Mouse (Mus musculus) CH12.LX (cell line): ENCODE data around the gene Hist2h3c1. TPM values are rescaled to one million over a fixed set of nuclear protein-coding genes. Genes with fewer than 3 reads are reported as not detected.

Source experiments
- DNase-seq: peaks from one replicate; pipeline ENCODE4 v3.0.0-alpha.2; 2013; ENCODE audit errors: extremely low read depth
- H3K27ac ChIP-seq: 2 replicates; pipeline ENCODE4 v1.5.1; 2012; ENCODE audit warnings: low read depth, mild to moderate bottlenecking, control low read depth, moderate library complexity; ENCODE audit not compliant: insufficient read depth
- H3K27me3 ChIP-seq: replicated peaks from 2 replicates; pipeline ENCODE3; 2012; ENCODE audit warnings: inconsistent platforms
- H3K36me3 ChIP-seq, 2 experiments: replicated peaks in 1 of 2; 2 replicates each; pipeline versions ENCODE3 to v1.6.1; 2012; ENCODE audit warnings: inconsistent platforms in 1 of 2, low read length in 1 of 2, mild to moderate bottlenecking in 1 of 2, mixed read lengths in 1 of 2, moderate library complexity in 1 of 2; ENCODE audit not compliant: control insufficient read depth in 1 of 2, insufficient read depth in 1 of 2
- H3K4me1 ChIP-seq, 2 experiments: 2 replicates each; pipeline ENCODE4 v1.6.1; 2012; ENCODE audit warnings: inconsistent platforms in 1 of 2, moderate library complexity in 1 of 2; ENCODE audit not compliant: insufficient read depth in 2 of 2, control insufficient read depth in 1 of 2
- H3K4me2 ChIP-seq: 2 replicates; pipeline ENCODE4 v1.6.1; 2012; ENCODE audit warnings: low read depth, mild to moderate bottlenecking, control low read depth; ENCODE audit not compliant: poor library complexity, insufficient read depth, severe bottlenecking
- H3K4me3 ChIP-seq, 3 experiments: fragments of 150-350 bp in 1 of 3; sonication (generic) in 1 of 3; replicated peaks in 1 of 3; 2 replicates each; pipeline versions ENCODE3 to v1.5.1; 2011 to 2012; ENCODE audit warnings: low read depth in 2 of 3, low read length in 2 of 3, mild to moderate bottlenecking in 2 of 3, moderate library complexity in 2 of 3, control low read depth in 1 of 3, improper control_type of control experiment in 1 of 3, inconsistent platforms in 1 of 3, mixed read lengths in 1 of 3; ENCODE audit not compliant: poor library complexity in 1 of 3
- H3K79me2 ChIP-seq: replicated peaks from 2 replicates; pipeline ENCODE4 v1.6.1; 2012; ENCODE audit warnings: mild to moderate bottlenecking, moderate library complexity; ENCODE audit not compliant: control insufficient read depth, poor library complexity, insufficient read depth, severe bottlenecking; ENCODE audit errors: extremely low read depth
- H3K9ac ChIP-seq: 2 replicates; pipeline ENCODE4 v1.6.1; 2012; ENCODE audit warnings: low read depth, mild to moderate bottlenecking, control low read depth, moderate library complexity; ENCODE audit not compliant: insufficient read depth
- H3K9me3 ChIP-seq: replicated peaks from 2 replicates; pipeline ENCODE3; 2012; ENCODE audit warnings: low read length, inconsistent platforms, mixed read lengths
- JUN ChIP-seq: IDR thresholded peaks from 2 replicates; pipeline ENCODE4 v1.6.1; 2011; ENCODE audit warnings: low read depth, mild to moderate bottlenecking, low read length, improper control_type of control experiment, moderate library complexity; ENCODE audit not compliant: insufficient read depth
- SMC3 ChIP-seq: IDR thresholded peaks from 2 replicates; pipeline ENCODE4 v1.6.1; 2011; ENCODE audit warnings: low read depth, low read length, improper control_type of control experiment
- ZNF384 ChIP-seq: IDR thresholded peaks from 2 replicates; pipeline ENCODE4 v1.6.1; 2012; ENCODE audit warnings: low read depth, low read length, improper control_type of control experiment, inconsistent platforms
- dilution Hi-C: fragments of 300-500 bp; cut with MboI; formaldehyde crosslinking; loops from 2 replicates; pipeline ENCODE4 v1.14.3; 2020; ENCODE audit warnings: low sequenced_read_pairs; ENCODE audit not compliant: extremely low pct_unique_long_range_greater_than_20kb, extremely low pct_ligation_motif_present
- in situ Hi-C: fragments of 300-500 bp; cut with MboI; formaldehyde crosslinking; loops from 3 replicates; pipeline ENCODE4 v1.14.3; 2019; ENCODE audit warnings: low sequenced_read_pairs, low pct_ligation_motif_present, low pct_unique_long_range_greater_than_20kb, mixed read lengths
- polyA plus RNA-seq: library from polyadenylated mRNA; unstranded; fragments of >175 nt; gene quantifications from 2 replicates; pipeline ENCODE4 v1.2.1, GENCODE M21; 2012; ENCODE audit warnings: low read depth; ENCODE audit not compliant: insufficient read length
- total RNA-seq, 2 experiments: library from RNA; depleted of rRNA; stranded (reverse); fragments of 300-350 nt in 1 of 2; fragments of >200 nt in 1 of 2; gene quantifications; 2 replicates each; pipeline ENCODE4 v1.2.3; 2012 to 2014

Hist2h3c1 gene
- total and polyA plus RNA-seq, 3 experiments, result 0.33 to 1.4 (median 1.4) TPM

DNA sequence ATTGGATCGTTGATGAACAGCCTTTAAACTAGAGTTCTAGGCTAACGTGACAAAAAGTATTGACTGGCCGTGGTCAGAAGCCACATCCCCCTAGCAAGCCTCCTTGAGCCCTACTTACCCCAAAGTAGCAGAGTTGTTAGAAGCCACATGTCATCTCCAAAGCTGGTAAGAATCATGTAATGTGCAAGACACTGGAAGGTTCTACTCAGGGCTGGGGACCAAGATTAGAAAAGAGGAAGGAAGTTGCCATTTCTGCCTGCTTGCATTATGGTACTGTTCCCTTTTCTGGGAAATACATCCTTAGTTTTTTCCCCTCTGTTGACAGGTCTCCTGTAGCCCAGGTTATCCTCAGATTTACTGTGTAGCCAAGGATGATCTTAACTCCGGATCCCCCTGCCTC, 47.3 kb downstream of the Hist2h3c1 start, which contains the start of gene Fcgr1:
Gene Fcgr1, minus strand, starts transcription at position 183 of the 400 bp plus-strand sequence.
- in situ Hi-C loops, result loop anchor here (25.0 kb wide), 1 partner anchor 244 kb away; the partner anchor contains the start of gene Hfe2
- H3K9ac ChIP-seq, result no peak within 1 kb of the TSS
- no peak within 1 kb of the TSS for H3K4me3 ChIP-seq
- dilution Hi-C loops, result no loop called here
- DNase-seq, result no peak
- H3K79me2 ChIP-seq, result no peaks in the 10 kb centered on the region
- H3K27ac ChIP-seq, result no peak within 1 kb of the TSS
- no peaks in the 10 kb centered on the region for H3K36me3 ChIP-seq
- H3K4me2 ChIP-seq, result no peak within 1 kb of the TSS
- peaks cover 7 to 12% of the 10 kb centered on the region in 2 experiments for H3K4me1 ChIP-seq
- peaks cover 8% of the 10 kb centered on the region for H3K27me3 ChIP-seq
- TF ChIP-seq JUN (no peak), ZNF384 (no peak), SMC3 (no peak)
- TF ChIP-seq, all 38 proteins: peak for 0
- peaks cover 2% of the 10 kb centered on the region for H3K9me3 ChIP-seq

Other genes with a start within 250 kb of the Hist2h3c1 start
- gene Vps45, start 188.2 kb upstream of the Hist2h3c1 start, total RNA-seq (2012; rRNA removed), result 19.1 and 20.8 TPM in 2 replicates
- 16.8 and 19.6 TPM in 2 replicates for gene Vps45, start 188.2 kb upstream of the Hist2h3c1 start, total RNA-seq (2014; rRNA removed)
- gene Vps45, start 188.2 kb upstream of the Hist2h3c1 start, polyA plus RNA-seq, result 14.5 and 16.2 TPM in 2 replicates
- 14.4 and 14.9 TPM in 2 replicates for gene Otud7b, start 142.2 kb upstream of the Hist2h3c1 start, total RNA-seq (2012; rRNA removed)
- 10.9 and 12.3 TPM in 2 replicates for gene Otud7b, start 142.2 kb upstream of the Hist2h3c1 start, total RNA-seq (2014; rRNA removed)
- gene Otud7b, start 142.2 kb upstream of the Hist2h3c1 start, polyA plus RNA-seq, result 17.7 and 18.7 TPM in 2 replicates
- gene Mtmr11, start 84.7 kb upstream of the Hist2h3c1 start, total RNA-seq (2012; rRNA removed), result 0.81 and 1.0 TPM in 2 replicates
- 0.45 and 0.83 TPM in 2 replicates for gene Mtmr11, start 84.7 kb upstream of the Hist2h3c1 start, total RNA-seq (2014; rRNA removed)
- 0.82 and 2.5 TPM in 2 replicates for gene Mtmr11, start 84.7 kb upstream of the Hist2h3c1 start, polyA plus RNA-seq
- gene Sf3b4, start 74.4 kb upstream of the Hist2h3c1 start, total RNA-seq (2012; rRNA removed), result 47.9 and 60.6 TPM in 2 replicates
- gene Sf3b4, start 74.4 kb upstream of the Hist2h3c1 start, total RNA-seq (2014; rRNA removed), result 33.7 and 38.1 TPM in 2 replicates
- gene Sf3b4, start 74.4 kb upstream of the Hist2h3c1 start, polyA plus RNA-seq, result 114 and 147 TPM in 2 replicates
- gene Sv2a, start 65.5 kb upstream of the Hist2h3c1 start, total RNA-seq (2012; rRNA removed), result 2.6 and 4.0 TPM in 2 replicates
- 0.97 and 1.1 TPM in 2 replicates for gene Sv2a, start 65.5 kb upstream of the Hist2h3c1 start, total RNA-seq (2014; rRNA removed)
- 6.5 and 6.7 TPM in 2 replicates for gene Sv2a, start 65.5 kb upstream of the Hist2h3c1 start, polyA plus RNA-seq
- 48.2 and 57.0 TPM in 2 replicates for gene Bola1, start 27.0 kb upstream of the Hist2h3c1 start, total RNA-seq (2012; rRNA removed)
- gene Bola1, start 27.0 kb upstream of the Hist2h3c1 start, total RNA-seq (2014; rRNA removed), result 54.0 and 56.5 TPM in 2 replicates
- 47.6 and 56.2 TPM in 2 replicates for gene Bola1, start 27.0 kb upstream of the Hist2h3c1 start, polyA plus RNA-seq
- gene Hist2h2ab, start 26.8 kb upstream of the Hist2h3c1 start, total RNA-seq (2012; rRNA removed), result 27.8 and 31.4 TPM in 2 replicates
- 1.1 and 2.1 TPM in 2 replicates for gene Hist2h2ab, start 26.8 kb upstream of the Hist2h3c1 start, total RNA-seq (2014; rRNA removed)
- not detected in 2 replicates for gene Hist2h2ab, start 26.8 kb upstream of the Hist2h3c1 start, polyA plus RNA-seq
- 1,185 and 1,357 TPM in 2 replicates for gene Hist2h2ac, start 25.8 kb upstream of the Hist2h3c1 start, total RNA-seq (2012; rRNA removed)
- gene Hist2h2ac, start 25.8 kb upstream of the Hist2h3c1 start, total RNA-seq (2014; rRNA removed), result 28.1 and 53.9 TPM in 2 replicates
- 1.5 TPM in 1 of 2 replicates, not detected in the other for gene Hist2h2ac, start 25.8 kb upstream of the Hist2h3c1 start, polyA plus RNA-seq
- gene Hist2h2be, start 25.6 kb upstream of the Hist2h3c1 start, total RNA-seq (2012; rRNA removed), result 3.8 and 3.9 TPM in 2 replicates
- gene Hist2h2be, start 25.6 kb upstream of the Hist2h3c1 start, total RNA-seq (2014; rRNA removed), result 2.9 and 4.0 TPM in 2 replicates
- 2.3 and 2.5 TPM in 2 replicates for gene Hist2h2be, start 25.6 kb upstream of the Hist2h3c1 start, polyA plus RNA-seq
- gene Hist2h3c2, start 7.6 kb upstream of the Hist2h3c1 start, total RNA-seq (2012; rRNA removed), result 1,105 and 1,173 TPM in 2 replicates
- 11.0 and 15.3 TPM in 2 replicates for gene Hist2h3c2, start 7.6 kb upstream of the Hist2h3c1 start, total RNA-seq (2014; rRNA removed)
- gene Hist2h3c2, start 7.6 kb upstream of the Hist2h3c1 start, polyA plus RNA-seq, result 1.3 TPM in 2 replicates
- 4,203 and 5,136 TPM in 2 replicates for gene Hist2h2aa2, start 6.4 kb upstream of the Hist2h3c1 start, total RNA-seq (2012; rRNA removed)
- not detected in 2 replicates for gene Hist2h2aa2, start 6.4 kb upstream of the Hist2h3c1 start, total RNA-seq (2014; rRNA removed)
- 2.5 and 2.7 TPM in 2 replicates for gene Hist2h2aa2, start 6.4 kb upstream of the Hist2h3c1 start, polyA plus RNA-seq
- 1,248 and 1,515 TPM in 2 replicates for gene Hist2h2aa1, start 1.2 kb upstream of the Hist2h3c1 start, total RNA-seq (2012; rRNA removed)
- gene Hist2h2aa1, start 1.2 kb upstream of the Hist2h3c1 start, total RNA-seq (2014; rRNA removed), result 48.1 and 113 TPM in 2 replicates
- 0.64 and 0.98 TPM in 2 replicates for gene Hist2h2aa1, start 1.2 kb upstream of the Hist2h3c1 start, polyA plus RNA-seq
- gene Hist2h4, start 16.6 kb downstream of the Hist2h3c1 start, total RNA-seq (2012; rRNA removed), result 116 and 130 TPM in 2 replicates
- gene Hist2h4, start 16.6 kb downstream of the Hist2h3c1 start, total RNA-seq (2014; rRNA removed), result 1.0 and 2.5 TPM in 2 replicates
- gene Hist2h4, start 16.6 kb downstream of the Hist2h3c1 start, polyA plus RNA-seq, result 0.20 and 0.91 TPM in 2 replicates
- gene Hist2h3b, start 22.0 kb downstream of the Hist2h3c1 start, total RNA-seq (2012; rRNA removed), result 1,287 and 1,421 TPM in 2 replicates
- 18.3 and 39.4 TPM in 2 replicates for gene Hist2h3b, start 22.0 kb downstream of the Hist2h3c1 start, total RNA-seq (2014; rRNA removed)
- gene Hist2h3b, start 22.0 kb downstream of the Hist2h3c1 start, polyA plus RNA-seq, result 7.2 and 12.1 TPM in 2 replicates
- gene Hist2h2bb, start 23.1 kb downstream of the Hist2h3c1 start, total RNA-seq (2012; rRNA removed), result 2,265 and 2,866 TPM in 2 replicates
- gene Hist2h2bb, start 23.1 kb downstream of the Hist2h3c1 start, total RNA-seq (2014; rRNA removed), result 36.0 and 51.9 TPM in 2 replicates
- gene Hist2h2bb, start 23.1 kb downstream of the Hist2h3c1 start, polyA plus RNA-seq, result 1.6 and 4.1 TPM in 2 replicates
- gene Fcgr1, start 47.3 kb downstream of the Hist2h3c1 start, total RNA-seq (2012; rRNA removed), result 0.04 TPM in 1 of 2 replicates, not detected in the other
- gene Fcgr1, start 47.3 kb downstream of the Hist2h3c1 start, total RNA-seq (2014; rRNA removed), result 0.18 TPM in 1 of 2 replicates, not detected in the other
- gene Fcgr1, start 47.3 kb downstream of the Hist2h3c1 start, polyA plus RNA-seq, result 0.27 TPM in 1 of 2 replicates, not detected in the other
- gene BC107364, start 205.6 kb downstream of the Hist2h3c1 start, total RNA-seq (2012; rRNA removed), result 0.13 TPM in 1 of 2 replicates, not detected in the other
- gene BC107364, start 205.6 kb downstream of the Hist2h3c1 start, total RNA-seq (2014; rRNA removed), result not detected in 2 replicates
- not detected in 2 replicates for gene BC107364, start 205.6 kb downstream of the Hist2h3c1 start, polyA plus RNA-seq